Mouse (Mus musculus) CH12.LX (cell line): ENCODE measurements around the gene Ankrd22. TPM values are rescaled to one million over a fixed set of nuclear protein-coding genes. Genes with fewer than 3 reads are reported as not detected.

Source experiments
- DNase-seq: peaks from one replicate; pipeline ENCODE4 v3.0.0-alpha.2; 2013; ENCODE audit errors: extremely low read depth
- H3K27ac ChIP-seq: 2 replicates; pipeline ENCODE4 v1.5.1; 2012; ENCODE audit warnings: low read depth, mild to moderate bottlenecking, control low read depth, moderate library complexity; ENCODE audit not compliant: insufficient read depth
- H3K27me3 ChIP-seq: replicated peaks from 2 replicates; pipeline ENCODE3; 2012; ENCODE audit warnings: inconsistent platforms
- H3K36me3 ChIP-seq, 2 experiments: replicated peaks in 1 of 2; 2 replicates each; pipeline versions ENCODE3 to v1.6.1; 2012; ENCODE audit warnings: inconsistent platforms in 1 of 2, low read length in 1 of 2, mild to moderate bottlenecking in 1 of 2, mixed read lengths in 1 of 2, moderate library complexity in 1 of 2; ENCODE audit not compliant: control insufficient read depth in 1 of 2, insufficient read depth in 1 of 2
- H3K4me1 ChIP-seq, 2 experiments: 2 replicates each; pipeline ENCODE4 v1.6.1; 2012; ENCODE audit warnings: inconsistent platforms in 1 of 2, moderate library complexity in 1 of 2; ENCODE audit not compliant: insufficient read depth in 2 of 2, control insufficient read depth in 1 of 2
- H3K4me2 ChIP-seq: 2 replicates; pipeline ENCODE4 v1.6.1; 2012; ENCODE audit warnings: low read depth, mild to moderate bottlenecking, control low read depth; ENCODE audit not compliant: poor library complexity, insufficient read depth, severe bottlenecking
- H3K4me3 ChIP-seq, 3 experiments: fragments of 150-350 bp in 1 of 3; sonication (generic) in 1 of 3; replicated peaks in 1 of 3; 2 replicates each; pipeline versions ENCODE3 to v1.5.1; 2011 to 2012; ENCODE audit warnings: low read depth in 2 of 3, low read length in 2 of 3, mild to moderate bottlenecking in 2 of 3, moderate library complexity in 2 of 3, control low read depth in 1 of 3, improper control_type of control experiment in 1 of 3, inconsistent platforms in 1 of 3, mixed read lengths in 1 of 3; ENCODE audit not compliant: poor library complexity in 1 of 3
- H3K79me2 ChIP-seq: replicated peaks from 2 replicates; pipeline ENCODE4 v1.6.1; 2012; ENCODE audit warnings: mild to moderate bottlenecking, moderate library complexity; ENCODE audit not compliant: control insufficient read depth, poor library complexity, insufficient read depth, severe bottlenecking; ENCODE audit errors: extremely low read depth
- H3K9ac ChIP-seq: 2 replicates; pipeline ENCODE4 v1.6.1; 2012; ENCODE audit warnings: low read depth, mild to moderate bottlenecking, control low read depth, moderate library complexity; ENCODE audit not compliant: insufficient read depth
- H3K9me3 ChIP-seq: replicated peaks from 2 replicates; pipeline ENCODE3; 2012; ENCODE audit warnings: low read length, inconsistent platforms, mixed read lengths
- BHLHE40 ChIP-seq: IDR thresholded peaks from 2 replicates; pipeline ENCODE4 v1.6.1; 2011; ENCODE audit warnings: mild to moderate bottlenecking, low read depth, low read length, improper control_type of control experiment
- CHD2 ChIP-seq: IDR thresholded peaks from 2 replicates; pipeline ENCODE4 v1.6.1; 2011; ENCODE audit warnings: low read length, improper control_type of control experiment
- CTCF ChIP-seq, 2 experiments: IDR thresholded peaks in 1 of 2; conservative IDR thresholded peaks in 1 of 2; 2 replicates each; pipeline ENCODE4 v1.5.1; 2011 to 2012; ENCODE audit warnings: low read depth in 2 of 2, low read length in 2 of 2, improper control_type of control experiment in 1 of 2, inconsistent platforms in 1 of 2, mild to moderate bottlenecking in 1 of 2, moderate library complexity in 1 of 2
- ETS1 ChIP-seq: conservative IDR thresholded peaks from 2 replicates; pipeline ENCODE4 v1.6.1; 2012; ENCODE audit warnings: low read depth, mild to moderate bottlenecking, inconsistent platforms, low read length, improper control_type of control experiment, moderate library complexity
- GABPA ChIP-seq: IDR thresholded peaks from 2 replicates; pipeline ENCODE4 v1.6.1; 2012; ENCODE audit warnings: low read depth, low read length, improper control_type of control experiment, inconsistent platforms; ENCODE audit not compliant: insufficient replicate concordance
- HCFC1 ChIP-seq: IDR thresholded peaks from 2 replicates; pipeline ENCODE4 v1.6.1; 2012; ENCODE audit warnings: low read depth, mild to moderate bottlenecking, inconsistent platforms, low read length, improper control_type of control experiment
- IRF4 ChIP-seq: IDR thresholded peaks from 2 replicates; pipeline ENCODE4 v1.6.1; 2014; ENCODE audit warnings: low read depth, mild to moderate bottlenecking, inconsistent platforms, low read length, improper control_type of control experiment
- JUN ChIP-seq: IDR thresholded peaks from 2 replicates; pipeline ENCODE4 v1.6.1; 2011; ENCODE audit warnings: low read depth, mild to moderate bottlenecking, low read length, improper control_type of control experiment, moderate library complexity; ENCODE audit not compliant: insufficient read depth
- JUND ChIP-seq: conservative IDR thresholded peaks from 2 replicates; pipeline ENCODE4 v1.6.1; 2011; ENCODE audit warnings: low read depth, low read length, improper control_type of control experiment
- KAT2A ChIP-seq: IDR thresholded peaks from 2 replicates; pipeline ENCODE4 v1.6.1; 2012; ENCODE audit warnings: low read length, improper control_type of control experiment, inconsistent platforms; ENCODE audit not compliant: insufficient replicate concordance
- MAFK ChIP-seq: IDR thresholded peaks from 2 replicates; pipeline ENCODE4 v1.6.1; 2011; ENCODE audit warnings: low read length, improper control_type of control experiment; ENCODE audit not compliant: insufficient replicate concordance
- MAZ ChIP-seq: IDR thresholded peaks from 2 replicates; pipeline ENCODE4 v1.6.1; 2012; ENCODE audit warnings: low read depth, mild to moderate bottlenecking, inconsistent platforms, low read length, improper control_type of control experiment, moderate library complexity
- MEF2A ChIP-seq: IDR thresholded peaks from 2 replicates; pipeline ENCODE4 v1.6.1; 2014; ENCODE audit warnings: low read depth, mild to moderate bottlenecking, inconsistent platforms, low read length, improper control_type of control experiment, borderline replicate concordance
- MXI1 ChIP-seq: IDR thresholded peaks from 2 replicates; pipeline ENCODE4 v1.6.1; 2011; ENCODE audit warnings: mild to moderate bottlenecking, low read depth, low read length, improper control_type of control experiment
- POLR2A ChIP-seq: IDR thresholded peaks from 2 replicates; pipeline ENCODE4 v1.6.1; 2011; ENCODE audit warnings: low read depth, mild to moderate bottlenecking, improper control_type of control experiment, low read length
- POLR2AphosphoS2 ChIP-seq: IDR thresholded peaks from 2 replicates; pipeline ENCODE4 v1.6.1; 2011; ENCODE audit warnings: low read depth, low read length, improper control_type of control experiment
- RAD21 ChIP-seq: IDR thresholded peaks from 2 replicates; pipeline ENCODE4 v1.6.1; 2011; ENCODE audit warnings: low read depth, mild to moderate bottlenecking, low read length, improper control_type of control experiment, moderate library complexity
- RCOR1 ChIP-seq: conservative IDR thresholded peaks from 2 replicates; pipeline ENCODE4 v1.6.1; 2012; ENCODE audit warnings: low read depth, mild to moderate bottlenecking, inconsistent platforms, low read length, improper control_type of control experiment
- SIN3A ChIP-seq: IDR thresholded peaks from 2 replicates; pipeline ENCODE4 v1.6.1; 2012; ENCODE audit warnings: low read length, improper control_type of control experiment, inconsistent platforms
- SMC3 ChIP-seq: IDR thresholded peaks from 2 replicates; pipeline ENCODE4 v1.6.1; 2011; ENCODE audit warnings: low read depth, low read length, improper control_type of control experiment
- TCF12 ChIP-seq: IDR thresholded peaks from 2 replicates; pipeline ENCODE4 v1.6.1; 2014; ENCODE audit warnings: low read depth, mild to moderate bottlenecking, inconsistent platforms, low read length, improper control_type of control experiment
- USF1 ChIP-seq: IDR thresholded peaks from 2 replicates; pipeline ENCODE4 v1.6.1; 2014; ENCODE audit warnings: low read depth, mild to moderate bottlenecking, inconsistent platforms, low read length, improper control_type of control experiment
- ZKSCAN1 ChIP-seq: IDR thresholded peaks from 2 replicates; pipeline ENCODE4 v1.6.1; 2012; ENCODE audit warnings: low read depth, inconsistent platforms, low read length, improper control_type of control experiment, borderline replicate concordance
- ZMIZ1 ChIP-seq: IDR thresholded peaks from 2 replicates; pipeline ENCODE4 v1.6.1; 2012; ENCODE audit warnings: low read depth, mild to moderate bottlenecking, inconsistent platforms, low read length, improper control_type of control experiment
- dilution Hi-C: fragments of 300-500 bp; cut with MboI; formaldehyde crosslinking; loops from 2 replicates; pipeline ENCODE4 v1.14.3; 2020; ENCODE audit warnings: low sequenced_read_pairs; ENCODE audit not compliant: extremely low pct_unique_long_range_greater_than_20kb, extremely low pct_ligation_motif_present
- in situ Hi-C: fragments of 300-500 bp; cut with MboI; formaldehyde crosslinking; loops from 3 replicates; pipeline ENCODE4 v1.14.3; 2019; ENCODE audit warnings: low sequenced_read_pairs, low pct_ligation_motif_present, low pct_unique_long_range_greater_than_20kb, mixed read lengths
- polyA plus RNA-seq: library from polyadenylated mRNA; unstranded; fragments of >175 nt; gene quantifications from 2 replicates; pipeline ENCODE4 v1.2.1, GENCODE M21; 2012; ENCODE audit warnings: low read depth; ENCODE audit not compliant: insufficient read length
- total RNA-seq, 2 experiments: library from RNA; depleted of rRNA; stranded (reverse); fragments of 300-350 nt in 1 of 2; fragments of >200 nt in 1 of 2; gene quantifications; 2 replicates each; pipeline ENCODE4 v1.2.3; 2012 to 2014

Gene Ankrd22
- total and polyA plus RNA-seq, 3 experiments, result not detected

GRCm38 (mm10) chr19:34096228-34096627 is 69.6 kb downstream of the Ankrd22 start:
- in situ Hi-C loops, result no loop called here
- dilution Hi-C loops, result no loop called here
- no peak for TF ChIP-seq MEF2A
- no peak for TF ChIP-seq HCFC1
- TF ChIP-seq RAD21, result peak; percentile 61
- TF ChIP-seq ETS1, result no peak
- TF ChIP-seq JUND, result no peak
- TF ChIP-seq SIN3A, result no peak
- no peak for TF ChIP-seq ZMIZ1
- TF ChIP-seq SMC3, result peak; percentile 48
- TF ChIP-seq MAZ, result no peak
- TF ChIP-seq ZKSCAN1, result no peak
- no peak for TF ChIP-seq RCOR1
- no peak for TF ChIP-seq JUN
- TF ChIP-seq BHLHE40, result no peak
- TF ChIP-seq CTCF (conservative IDR thresholded peaks at IDR 0.05 in 1 of 2, IDR thresholded peaks at IDR 0.05 in 1 of 2; ENCODE audit: low read depth in 2 of 2, low read length in 2 of 2), result peak in 1 of 2 experiments; percentile 62; a peak in 2 of 4 replicates
- TF ChIP-seq MAFK, result no peak
- no peak for TF ChIP-seq KAT2A
- TF ChIP-seq IRF4, result no peak

GRCm38 (mm10) chr19:34095381-34095780 is 70.5 kb downstream of the Ankrd22 start:
- Histone ChIP-seq H3K9ac (no peak overlapping the region), H3K79me2 (no peaks in the 10 kb centered on the region), H3K27ac (no peak overlapping the region), H3K4me1 (no peaks in the 10 kb centered on the region), H3K36me3 (no peaks in the 10 kb centered on the region), H3K27me3 (no peaks in the 10 kb centered on the region), H3K9me3 (no peaks in the 10 kb centered on the region), H3K4me3 (no peak overlapping the region), H3K4me2 (no peak overlapping the region)
- dilution Hi-C loops (no loop called here), in situ Hi-C loops (no loop called here)
- no peak for TF ChIP-seq MEF2A
- TF ChIP-seq ZKSCAN1, result no peak
- no peak for TF ChIP-seq SIN3A
- TF ChIP-seq CHD2, result no peak
- no peak for TF ChIP-seq CTCF (conservative IDR thresholded peaks at IDR 0.05 in 1 of 2, IDR thresholded peaks at IDR 0.05 in 1 of 2; ENCODE audit: low read depth in 2 of 2, low read length in 2 of 2)
- TF ChIP-seq GABPA, result no peak
- TF ChIP-seq JUND, result no peak
- no peak for TF ChIP-seq POLR2AphosphoS2
- no peak for TF ChIP-seq USF1
- no peak for TF ChIP-seq POLR2A
- TF ChIP-seq MXI1, result no peak
- no peak for TF ChIP-seq MAFK
- no peak for TF ChIP-seq RAD21
- TF ChIP-seq JUN, result no peak
- no peak for TF ChIP-seq TCF12
- no peak for TF ChIP-seq HCFC1
- TF ChIP-seq MAZ, result no peak
- DNase-seq, result no peak

More at GRCm38 (mm10) chr19:34096228-34096627, 69.6 kb downstream of the Ankrd22 start:
- no peak overlapping the region for H3K27ac ChIP-seq
- H3K9me3 ChIP-seq, result no peaks in the 10 kb centered on the region
- peak; percentile 11 for DNase-seq
- no peaks in the 10 kb centered on the region for H3K36me3 ChIP-seq
- no peaks in the 10 kb centered on the region for H3K27me3 ChIP-seq
- no peaks in the 10 kb centered on the region for H3K79me2 ChIP-seq
- no peak overlapping the region for H3K9ac ChIP-seq
- H3K4me1 ChIP-seq, result no peaks in the 10 kb centered on the region
- H3K4me3 ChIP-seq, result no peak overlapping the region
- no peak overlapping the region for H3K4me2 ChIP-seq
